Mouse (Mus musculus) spleen, postnatal 36 days (tissue): ENCODE data around the gene Snx1.
A peak's percentile ranks its signal among the peaks of the same experiment; 100 is the strongest.

Source experiments
- DNase-seq, 2 experiments: peaks; one replicate each; pipeline ENCODE4 v3.0.0; 2022; ENCODE audit warnings: low spot score in 2 of 2, mixed read lengths in 1 of 2

Snx1 gene

DNA sequence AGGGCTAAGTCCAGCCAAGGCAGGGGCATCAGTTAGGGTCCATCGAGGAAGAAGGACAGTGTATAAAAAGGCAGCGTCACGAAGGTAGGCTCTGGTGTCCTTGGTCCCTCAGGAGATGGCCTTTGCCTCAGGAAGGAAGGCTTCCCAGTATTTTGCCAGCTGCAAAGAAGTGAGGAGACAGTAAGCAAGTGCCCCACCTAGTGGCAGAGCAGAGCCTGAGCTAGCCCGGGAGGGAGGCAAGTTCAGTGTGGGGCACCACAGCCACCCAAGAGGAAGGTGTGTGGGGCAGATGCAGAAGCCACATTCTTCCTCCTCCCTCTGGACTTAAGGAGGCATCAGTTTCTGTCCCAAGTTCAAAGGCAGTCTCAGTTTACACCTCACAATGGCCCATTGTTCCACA is 38.0 kb downstream of the Snx1 start:
- DNase-seq = peak; percentile 35 to 52

DNA sequence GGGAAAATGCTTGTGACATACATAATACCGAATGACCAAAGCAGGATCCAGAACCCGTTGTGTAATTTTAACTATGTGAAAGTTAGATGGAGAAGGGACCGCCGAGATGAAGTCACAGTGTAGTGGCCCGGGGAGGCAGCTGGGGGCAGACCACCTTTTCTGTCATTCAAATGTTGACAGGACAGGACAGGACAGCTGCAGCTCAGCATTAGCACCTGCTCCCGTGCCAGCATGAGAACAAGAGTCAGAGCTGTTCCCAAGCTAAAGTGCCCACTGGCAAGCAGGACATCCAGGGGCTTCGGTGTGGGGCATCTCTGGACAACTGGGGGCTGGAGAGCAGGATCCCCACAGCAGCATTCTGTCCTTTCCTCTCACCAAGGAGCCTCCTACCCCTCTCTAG is 39.3 kb downstream of the Snx1 start:
- DNase-seq = no peak

- no peak for DNase-seq
Measured at GRCm38 (mm10) chr9:66084171-66084570, 42.2 kb downstream of the Snx1 start.

GRCm38 (mm10) chr9:66081999-66082398 is 44.4 kb downstream of the Snx1 start:
- no peak for DNase-seq

DNA sequence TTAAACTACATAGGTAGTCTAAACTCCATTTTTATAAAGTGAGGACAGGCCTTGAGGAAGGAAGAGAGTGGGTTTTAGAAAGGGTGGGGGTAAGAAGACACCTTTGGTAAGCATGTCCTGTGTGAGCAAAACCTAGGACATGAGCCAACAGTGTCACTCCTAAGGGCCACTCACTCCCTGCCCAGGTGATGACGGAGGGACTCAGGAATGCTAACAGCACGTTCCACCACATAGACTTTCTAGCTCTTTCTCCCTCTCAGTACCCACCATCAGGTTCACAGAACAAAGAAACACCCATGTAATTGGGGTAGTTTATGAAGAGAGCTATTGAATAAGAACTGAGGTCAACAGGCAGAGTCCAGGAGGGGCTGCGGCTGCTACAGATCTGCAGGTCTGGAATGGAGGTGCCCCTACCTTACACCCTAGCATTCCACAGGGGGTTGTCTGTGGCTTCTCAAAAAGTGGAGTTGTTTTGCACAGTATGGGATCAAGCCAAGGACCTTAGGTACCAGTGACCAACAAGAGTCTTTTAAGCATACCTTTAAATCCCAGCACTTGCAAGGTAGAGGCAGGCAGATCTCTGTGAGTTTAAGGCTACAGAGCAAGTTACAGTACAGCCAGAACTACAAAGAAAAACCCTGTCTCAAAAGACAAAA is 45.5 kb downstream of the Snx1 start:
- no peak for DNase-seq

DNA sequence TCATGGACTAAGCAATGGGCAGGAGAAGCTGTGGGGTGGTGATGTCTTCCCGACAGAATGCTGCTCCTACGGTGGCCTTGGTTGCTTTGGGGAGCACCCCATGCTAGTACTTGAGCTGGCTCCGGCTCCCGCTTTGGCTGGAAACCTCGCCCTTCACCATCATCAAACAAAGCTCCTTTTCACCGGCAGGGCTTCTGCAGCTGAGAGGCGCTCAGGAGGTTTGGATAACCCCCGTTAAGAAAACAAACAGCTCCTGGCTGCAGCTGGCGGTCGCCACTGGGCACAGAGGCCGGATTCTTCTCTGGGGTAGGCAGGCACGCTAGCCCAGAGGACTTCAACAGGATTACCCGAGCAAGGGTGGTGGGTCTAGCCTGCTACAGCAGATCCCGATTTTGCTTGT is 47.9 kb downstream of the Snx1 start:
- DNase-seq = no peak

DNA sequence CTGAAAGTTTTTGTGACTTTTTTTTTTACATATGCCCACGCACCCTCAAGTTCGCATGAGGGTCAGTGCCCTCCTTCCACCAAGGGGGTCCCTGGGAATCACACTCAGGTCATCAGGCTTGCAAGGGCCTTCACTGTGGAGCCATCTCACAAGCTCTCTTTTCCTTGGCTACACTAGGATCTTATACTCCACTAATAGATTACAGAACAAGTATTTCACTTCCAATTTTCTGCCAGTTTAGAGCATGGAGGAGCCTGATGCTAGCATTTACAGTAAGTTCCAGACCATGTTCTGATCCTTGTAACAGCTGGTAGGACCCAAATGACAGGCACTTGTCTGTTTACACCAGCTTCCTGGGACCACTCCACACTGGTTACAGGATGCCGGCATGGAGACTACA is 48.3 kb downstream of the Snx1 start:
- no peak for DNase-seq

DNA sequence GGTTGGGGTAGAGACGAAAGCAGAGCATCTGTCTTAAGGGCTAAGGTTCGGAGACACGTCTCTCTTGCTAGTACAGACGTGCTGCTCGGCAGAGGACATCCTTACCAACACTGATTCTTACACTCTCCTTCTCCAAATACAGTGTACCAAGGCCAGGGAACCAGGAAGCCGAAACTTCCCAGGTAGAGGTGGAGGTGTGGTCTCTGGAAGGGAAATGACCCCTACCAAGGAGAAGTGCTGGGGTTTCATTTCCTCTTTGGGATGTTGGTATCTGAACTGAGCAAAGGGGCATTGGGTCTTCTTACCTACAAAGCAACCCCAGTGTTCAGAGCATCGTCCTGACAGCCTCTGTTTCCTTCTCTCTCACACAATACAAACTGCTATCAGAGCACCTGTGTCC is 53.6 kb downstream of the Snx1 start:
- DNase-seq = peak; percentile 39 to 40

- DNase-seq = no peak
Measured at GRCm38 (mm10) chr9:66070151-66070550, 56.2 kb downstream of the Snx1 start.

DNA sequence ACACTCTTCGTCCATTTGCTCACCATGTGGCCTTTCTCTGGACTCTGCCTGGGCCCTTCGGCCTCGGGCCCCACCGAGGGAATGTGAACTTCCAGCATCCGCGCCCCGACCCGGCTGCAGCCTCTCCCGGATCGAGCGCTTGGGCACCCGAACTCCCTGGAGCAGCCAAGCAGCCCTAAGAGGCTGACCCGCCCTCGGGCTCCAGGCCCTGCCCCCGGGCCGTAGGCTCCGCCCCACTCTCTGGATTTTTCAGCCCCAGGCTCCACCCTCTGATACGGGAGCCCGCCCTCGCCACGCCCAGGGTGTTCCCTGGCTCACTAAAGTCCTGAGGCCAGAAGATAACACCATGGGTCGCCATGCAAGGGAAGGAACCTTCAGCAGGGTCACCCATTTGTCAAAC is 56.8 kb downstream of the Snx1 start, which contains the start of gene Snx22:
Gene Snx22 (minus strand): TSS at position 137 of the 400 bp plus-strand sequence.
- DNase-seq = peak; percentile 86 to 91

DNA sequence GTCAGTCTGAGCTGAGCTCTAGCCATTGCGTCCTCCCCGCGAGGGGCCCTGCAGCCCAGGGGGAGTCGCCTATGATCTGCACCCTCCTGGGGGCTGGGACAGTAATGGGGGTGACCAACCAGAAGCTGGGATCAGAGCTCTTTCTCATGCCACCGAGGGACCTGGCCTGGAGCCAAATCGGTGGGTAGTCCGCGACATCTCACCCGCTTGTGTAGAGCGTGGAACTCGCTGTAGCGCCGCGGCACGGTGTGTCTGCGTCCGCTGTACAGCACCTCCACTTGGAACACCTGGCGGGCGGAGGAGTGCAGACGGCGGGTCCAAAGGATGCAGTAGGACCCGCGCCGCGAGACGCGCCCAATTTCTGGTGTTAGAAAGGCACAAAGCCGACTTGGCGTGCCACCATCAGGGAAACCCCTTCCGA is 57.4 kb downstream of the Snx1 start:
- DNase-seq = peak in 1 of 2 experiments; percentile 41

DNA sequence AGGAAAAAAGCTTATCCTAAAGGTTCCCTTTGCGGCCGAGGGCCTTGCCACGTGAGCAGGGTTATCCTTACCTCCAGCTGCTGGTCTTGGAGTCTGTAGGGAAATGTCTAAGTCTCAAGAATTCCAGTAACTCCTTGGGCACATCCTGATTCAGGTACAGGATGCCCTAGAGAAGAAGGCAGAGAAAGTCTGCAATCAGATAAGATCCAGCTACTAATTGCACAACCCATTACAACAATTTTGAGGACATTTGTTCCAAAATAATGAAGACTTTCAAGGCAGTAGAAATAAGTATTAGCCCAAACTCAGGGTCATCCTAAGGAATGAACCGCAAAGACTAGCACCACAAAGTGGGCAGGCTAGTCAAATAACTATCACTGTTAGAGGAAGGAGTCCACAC is 58.3 kb downstream of the Snx1 start:
- DNase-seq = no peak

GRCm38 (mm10) chr9:66067542-66067941 is 58.8 kb downstream of the Snx1 start:
- DNase-seq = peak in 1 of 2 experiments; percentile 50

GRCm38 (mm10) chr9:66066791-66067190 is 59.6 kb downstream of the Snx1 start:
- DNase-seq = no peak

DNA sequence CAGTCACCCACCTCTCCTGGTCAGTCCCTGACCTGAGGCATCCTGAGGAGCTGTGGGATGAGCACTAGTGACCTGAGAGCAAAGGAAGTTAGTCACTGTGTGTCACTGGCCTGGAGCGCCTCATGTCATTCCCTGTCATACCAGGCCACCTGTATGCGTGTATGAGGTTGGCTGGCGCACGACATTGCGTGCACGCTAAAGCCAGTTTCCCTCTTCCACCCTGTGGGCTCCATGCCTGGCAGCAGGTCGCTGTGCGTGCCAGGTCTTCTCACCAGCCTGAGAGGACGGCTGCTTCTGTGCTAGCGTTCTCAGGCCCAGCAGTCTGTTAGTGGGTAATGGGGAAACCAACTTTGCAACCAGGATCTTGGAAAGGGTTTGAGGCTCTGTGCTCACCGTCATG is 62.1 kb downstream of the Snx1 start:
- DNase-seq = no peak

DNA sequence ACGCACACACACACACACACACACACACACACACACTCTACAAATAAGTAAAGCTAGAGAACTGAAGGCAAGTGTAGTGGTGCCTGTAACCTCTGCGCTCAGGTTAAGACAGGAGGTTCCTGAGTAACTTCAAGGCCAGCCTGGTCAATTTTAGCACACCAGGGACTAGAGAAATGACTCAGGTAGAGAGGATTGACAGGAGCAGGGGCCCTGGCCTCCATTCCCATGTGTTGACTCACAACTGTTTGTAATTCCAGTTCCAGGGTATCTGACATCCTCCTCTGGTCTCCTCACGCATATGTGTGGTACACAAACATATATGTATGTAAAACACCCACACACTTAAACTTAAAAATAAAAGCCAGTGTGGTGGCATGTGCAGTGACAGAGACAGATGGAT is 62.9 kb downstream of the Snx1 start:
- no peak for DNase-seq

DNA sequence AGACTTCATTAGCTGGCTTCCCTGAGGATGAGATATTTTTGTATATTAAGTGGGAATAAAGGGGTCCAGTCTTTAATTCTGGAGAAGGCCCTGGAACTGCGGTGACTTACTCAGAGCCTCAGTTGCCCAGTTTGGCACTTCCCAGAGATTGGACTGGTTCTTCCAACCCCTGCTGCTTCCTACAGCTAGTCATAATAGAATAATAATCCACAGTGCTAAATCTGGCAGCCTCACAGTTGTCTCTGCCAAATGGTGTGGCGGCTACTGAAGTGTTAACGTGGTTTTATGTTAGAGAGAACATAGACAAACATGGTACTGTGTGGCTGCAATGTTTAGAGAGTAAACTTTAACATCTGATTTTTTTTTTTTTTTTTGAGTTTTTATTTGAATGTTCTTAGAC is 64.7 kb downstream of the Snx1 start:
- DNase-seq = no peak

DNA sequence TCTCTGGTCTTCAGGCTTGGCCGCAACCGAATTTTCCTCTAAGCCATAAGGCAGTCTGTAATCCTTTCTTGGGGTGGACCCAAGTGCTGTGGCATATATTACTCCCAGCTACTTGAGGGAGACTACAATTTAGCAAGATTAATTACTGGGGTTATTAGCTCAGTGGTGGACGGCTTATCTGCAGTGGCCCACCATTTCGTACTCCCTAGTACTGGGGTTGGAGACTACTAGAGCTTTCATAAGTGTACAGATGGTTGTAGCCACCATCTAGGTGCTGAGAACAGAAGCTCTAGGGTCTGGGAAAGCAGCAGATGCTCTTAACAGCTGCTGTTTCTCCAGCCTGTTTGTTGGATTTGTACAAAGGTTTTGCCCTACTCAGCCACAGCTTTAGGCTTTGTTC is 65.4 kb downstream of the Snx1 start:
- DNase-seq = no peak

DNA sequence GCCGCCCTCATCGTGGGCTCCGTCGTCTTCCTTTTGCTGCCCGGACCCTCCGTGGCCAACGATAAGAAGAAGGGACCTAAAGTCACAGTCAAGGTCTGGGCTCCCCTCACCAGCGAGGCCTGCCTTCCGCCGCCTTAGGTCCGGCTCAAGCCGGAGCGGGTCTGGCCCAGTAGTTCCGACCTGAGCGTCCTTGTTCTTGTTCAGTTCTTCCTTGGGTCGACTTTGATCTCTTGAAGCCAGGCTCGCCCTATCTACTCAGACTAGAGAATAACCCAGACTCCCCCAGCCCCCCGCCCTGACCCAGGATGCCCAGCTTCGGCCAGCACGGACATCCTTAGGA is 66.1 kb downstream of the Snx1 start:
- DNase-seq = no peak

- DNase-seq = peak; percentile 98 to 99
Measured at GRCm38 (mm10) chr9:66059583-66060307, 66.6 kb downstream of the Snx1 start, which contains the start of gene Ppib. Gene Ppib, plus strand, starts transcription at chr9:66060222.

DNA sequence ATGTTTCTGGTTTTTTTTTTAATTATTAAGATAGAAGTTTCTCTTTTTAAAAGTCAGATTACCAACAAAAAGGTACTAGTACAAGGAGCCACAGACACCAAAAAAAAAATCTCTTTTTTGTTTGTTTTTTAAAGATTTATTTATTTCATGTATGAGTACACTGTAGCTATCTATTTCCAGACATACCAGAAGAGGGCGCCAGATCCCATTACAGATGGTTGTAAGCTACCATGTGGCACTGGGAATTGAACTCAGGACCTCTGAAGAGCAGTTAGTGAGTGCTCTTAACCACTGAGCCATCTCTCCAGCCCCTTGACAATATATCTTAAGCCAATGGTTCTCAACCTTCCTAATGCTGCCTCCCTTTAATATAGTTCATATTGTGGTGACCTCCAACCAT is 72.8 kb downstream of the Snx1 start:
- DNase-seq = no peak

DNA sequence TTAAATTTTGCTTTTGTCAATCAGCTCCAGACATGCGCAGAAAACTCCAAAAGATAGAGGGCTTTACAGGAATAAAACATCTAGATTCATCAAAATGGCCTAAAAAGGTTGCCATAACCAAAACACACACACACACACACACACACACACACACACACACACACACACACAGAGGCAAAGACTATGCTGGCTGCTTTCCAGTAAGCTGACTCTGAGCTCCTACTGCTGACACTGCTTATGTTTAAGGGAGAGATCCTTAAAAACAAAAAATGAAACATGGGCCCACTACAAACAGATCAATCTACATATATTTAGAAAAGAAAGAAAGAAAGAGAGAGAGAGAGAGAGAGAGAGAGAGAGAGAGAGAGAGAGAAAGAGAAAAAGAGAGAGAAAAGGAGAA is 73.7 kb downstream of the Snx1 start:
- DNase-seq = no peak

- no peak for DNase-seq
Measured at GRCm38 (mm10) chr9:66051493-66051892, 74.9 kb downstream of the Snx1 start.
